In genomic region chr14:114969020-114969419, GRCm38 (mm10) we compare ENCODE assay signal across 10 mouse cellular contexts.
"Had no signal": no experiment of that assay in that cellular context is flagged by ENCODE, and none has a peak within 500 bp of the region (broad histone marks: within the 10 kb centered on the region; RNA-seq: fewer than 3 reads in every experiment).

No protein-coding gene starts in this region.

- DNase-seq: kidney, postnatal 10 days; left cerebral cortex, postnatal 4 days; lung, adult 18-20 months; lung, postnatal 36 days; right cerebral cortex, postnatal 14 days; thymus, postnatal 4 days had no signal

- H3K27ac ChIP-seq: limb, embryonic 13.5 days; liver, embryonic 14.5 days; midbrain, embryonic 13.5 days; stomach, embryonic 15.5 days had no signal

- H3K4me1 ChIP-seq: limb, embryonic 13.5 days; midbrain, embryonic 13.5 days; stomach, embryonic 15.5 days had no signal

- H3K36me3 ChIP-seq: limb, embryonic 13.5 days; midbrain, embryonic 13.5 days; stomach, embryonic 15.5 days had no signal

- H3K4me3 ChIP-seq: limb, embryonic 13.5 days; midbrain, embryonic 13.5 days; stomach, embryonic 15.5 days had no signal

- H3K27me3 ChIP-seq: limb, embryonic 13.5 days; midbrain, embryonic 13.5 days; stomach, embryonic 15.5 days had no signal

- H3K9ac ChIP-seq: limb, embryonic 13.5 days; liver, embryonic 14.5 days; midbrain, embryonic 13.5 days; stomach, embryonic 15.5 days had no signal

- ATAC-seq: midbrain, embryonic 13.5 days had no signal
